Mouse (Mus musculus) thymus, adult 2 months (tissue): Measurements from ENCODE around the gene Cerk.

Source experiments
- CTCF ChIP-seq: fragments of 200-500 bp; IDR thresholded peaks from 2 replicates; pipeline ENCODE4 v1.5.1; 2012; ENCODE audit warnings: mild to moderate bottlenecking, control low read depth, low read length, moderate library complexity, borderline replicate concordance; ENCODE audit not compliant: control insufficient read depth, poor library complexity, insufficient read depth; ENCODE audit errors: extremely low read depth
- POLR2A ChIP-seq: fragments of 200-500 bp; IDR thresholded peaks from 2 replicates; pipeline ENCODE4 v1.6.1; 2012; ENCODE audit warnings: mild to moderate bottlenecking, low read length, control low read depth, moderate library complexity; ENCODE audit not compliant: control insufficient read depth, poor library complexity, insufficient read depth; ENCODE audit errors: extremely low read depth

GRCm38 (mm10) chr15:86190387-86190786, 4.4 kb upstream of the Cerk start:
- TF ChIP-seq CTCF (no peak), POLR2A (no peak)
